Mouse (Mus musculus): ENCODE measurements around the gene Polr2b. TPM values are rescaled to one million over a fixed set of nuclear protein-coding genes. Genes with fewer than 3 reads are reported as not detected.

Polr2b gene
- polyA plus RNA-seq, 2 experiments = 25.7 to 33.6 TPM

GRCm38 (mm10) chr5:77388359-77388758 lies 78.4 kb downstream of the Polr2b start:
- WGBS (ENCODE audit: insufficient replicate concordance) = 52% methylated on average over 6 of the region's 6 CpGs
- Histone ChIP-seq H3K4me3 (ENCODE audit: insufficient read depth in 1 of 2, low read depth in 2 of 2, low read length in 2 of 2) (no peak overlapping the region), H3K4me2 (ENCODE audit: low read depth) (no peak overlapping the region), H3K36me3 (replicated peaks; ENCODE audit: control insufficient read depth, insufficient read depth, low read depth) (no peaks in the 10 kb centered on the region), H3K9ac (replicated peaks) (no peak overlapping the region), H3K27me3 (ENCODE audit: control insufficient read depth, insufficient read depth, low read length) (no peaks in the 10 kb centered on the region), H3K27ac (no peak overlapping the region), H3K9me3 (ENCODE audit: control insufficient read depth, low read length) (no peaks in the 10 kb centered on the region), H3K4me1 (replicated peaks; ENCODE audit: control insufficient read depth in 2 of 2, insufficient read depth in 2 of 2, low read length in 1 of 2) (peaks cover 0 to 21% of the 10 kb centered on the region in 2 experiments; a peak in 2 of 4 replicates)
- DNase-seq (ENCODE audit: low read depth in 3 of 3, low spot score in 3 of 3) (no peak), ATAC-seq (ENCODE audit: insufficient read depth) (no peak)
- TF ChIP-seq EP300 (IDR thresholded peaks at IDR 0.05; ENCODE audit: low read depth) (no peak), CTCF (IDR thresholded peaks at IDR 0.05; ENCODE audit: low read depth) (no peak)

GRCm38 (mm10) chr5:77390272-77390671 lies 80.3 kb downstream of the Polr2b start:
- Histone ChIP-seq H3K4me2 (ENCODE audit: low read depth) (no peak overlapping the region), H3K4me1 (replicated peaks; ENCODE audit: control insufficient read depth in 2 of 2, insufficient read depth in 2 of 2, low read length in 1 of 2) (peaks cover 0 to 13% of the 10 kb centered on the region in 2 experiments; a peak in 2 of 4 replicates)
- WGBS (ENCODE audit: insufficient replicate concordance) = 63% methylated on average over 2 of the region's 2 CpGs

GRCm38 (mm10) chr5:77393094-77393619 lies 83.2 kb downstream of the Polr2b start:
- Histone ChIP-seq H3K27me3 (ENCODE audit: control insufficient read depth, insufficient read depth, low read length) (no peaks in the 10 kb centered on the region), H3K27ac (no peak overlapping the region), H3K4me2 (ENCODE audit: low read depth) (no peak overlapping the region), H3K4me3 (ENCODE audit: insufficient read depth in 1 of 2, low read depth in 2 of 2, low read length in 2 of 2) (no peak overlapping the region), H3K9ac (replicated peaks) (no peak overlapping the region), H3K4me1 (replicated peaks; ENCODE audit: control insufficient read depth in 2 of 2, insufficient read depth in 2 of 2, low read length in 1 of 2) (peaks cover 0 to 2% of the 10 kb centered on the region in 2 experiments; a peak in 1 of 4 replicates), H3K36me3 (replicated peaks; ENCODE audit: control insufficient read depth, insufficient read depth, low read depth) (no peaks in the 10 kb centered on the region), H3K9me3 (ENCODE audit: control insufficient read depth, low read length) (no peaks in the 10 kb centered on the region)
- ATAC-seq (ENCODE audit: insufficient read depth) (no peak), DNase-seq (ENCODE audit: low read depth in 3 of 3, low spot score in 3 of 3) (no peak)
- TF ChIP-seq EP300 (IDR thresholded peaks at IDR 0.05; ENCODE audit: low read depth) (no peak), CTCF (IDR thresholded peaks at IDR 0.05; ENCODE audit: low read depth) (no peak)
- 67% methylated on average over 10 of the region's 10 CpGs for WGBS (ENCODE audit: insufficient replicate concordance)

More at GRCm38 (mm10) chr5:77390272-77390671, 80.3 kb downstream of the Polr2b start:
- no peak overlapping the region for H3K27ac ChIP-seq
- H3K27me3 ChIP-seq (ENCODE audit: control insufficient read depth, insufficient read depth, low read length) = no peaks in the 10 kb centered on the region
- ATAC-seq (ENCODE audit: insufficient read depth) = no peak
- TF ChIP-seq CTCF (IDR thresholded peaks at IDR 0.05; ENCODE audit: low read depth) = no peak
- no peak for TF ChIP-seq EP300 (IDR thresholded peaks at IDR 0.05; ENCODE audit: low read depth)
- no peaks in the 10 kb centered on the region for H3K36me3 ChIP-seq (replicated peaks; ENCODE audit: control insufficient read depth, insufficient read depth, low read depth)
- H3K9ac ChIP-seq (replicated peaks) = no peak overlapping the region
- no peak overlapping the region for H3K4me3 ChIP-seq (ENCODE audit: insufficient read depth in 1 of 2, low read depth in 2 of 2, low read length in 2 of 2)
- no peak for DNase-seq (ENCODE audit: low read depth in 3 of 3, low spot score in 3 of 3)
- H3K9me3 ChIP-seq (ENCODE audit: control insufficient read depth, low read length) = no peaks in the 10 kb centered on the region

GRCm38 (mm10) chr5:77393990-77394618 lies 84.2 kb downstream of the Polr2b start:
- WGBS (ENCODE audit: insufficient replicate concordance) = 66% methylated on average over 9 of the region's 9 CpGs
- Histone ChIP-seq H3K27me3 (ENCODE audit: control insufficient read depth, insufficient read depth, low read length) (no peaks in the 10 kb centered on the region), H3K4me3 (ENCODE audit: insufficient read depth in 1 of 2, low read depth in 2 of 2, low read length in 2 of 2) (no peak overlapping the region), H3K4me1 (replicated peaks; ENCODE audit: control insufficient read depth in 2 of 2, insufficient read depth in 2 of 2, low read length in 1 of 2) (no peaks in the 10 kb centered on the region; a peak in 1 of 4 replicates), H3K9me3 (ENCODE audit: control insufficient read depth, low read length) (no peaks in the 10 kb centered on the region), H3K27ac (no peak overlapping the region), H3K4me2 (ENCODE audit: low read depth) (no peak overlapping the region), H3K36me3 (replicated peaks; ENCODE audit: control insufficient read depth, insufficient read depth, low read depth) (no peaks in the 10 kb centered on the region), H3K9ac (replicated peaks) (no peak overlapping the region)
- TF ChIP-seq CTCF (IDR thresholded peaks at IDR 0.05; ENCODE audit: low read depth) (no peak), EP300 (IDR thresholded peaks at IDR 0.05; ENCODE audit: low read depth) (no peak)
- ATAC-seq (ENCODE audit: insufficient read depth) (no peak), DNase-seq (ENCODE audit: low read depth in 3 of 3, low spot score in 3 of 3) (no peak)

GRCm38 (mm10) chr5:77398285-77399057 lies 88.5 kb downstream of the Polr2b start:
- H3K27me3 ChIP-seq (ENCODE audit: control insufficient read depth, insufficient read depth, low read length) = no peaks in the 10 kb centered on the region
- 65% methylated on average over 14 of the region's 14 CpGs for WGBS (ENCODE audit: insufficient replicate concordance)
- no peak overlapping the region for H3K9ac ChIP-seq (replicated peaks)
- DNase-seq (ENCODE audit: low read depth in 3 of 3, low spot score in 3 of 3) (no peak), ATAC-seq (ENCODE audit: insufficient read depth) (no peak)
- no peak overlapping the region for H3K27ac ChIP-seq
- no peaks in the 10 kb centered on the region for H3K9me3 ChIP-seq (ENCODE audit: control insufficient read depth, low read length)
- H3K4me2 ChIP-seq (ENCODE audit: low read depth) = no peak overlapping the region
- H3K36me3 ChIP-seq (replicated peaks; ENCODE audit: control insufficient read depth, insufficient read depth, low read depth) = no peaks in the 10 kb centered on the region
- TF ChIP-seq EP300 (IDR thresholded peaks at IDR 0.05; ENCODE audit: low read depth) (no peak), CTCF (IDR thresholded peaks at IDR 0.05; ENCODE audit: low read depth) (no peak)
- peaks cover 0 to 2% of the 10 kb centered on the region in 2 experiments; a peak in 1 of 4 replicates for H3K4me1 ChIP-seq (replicated peaks; ENCODE audit: control insufficient read depth in 2 of 2, insufficient read depth in 2 of 2, low read length in 1 of 2)
- no peak overlapping the region for H3K4me3 ChIP-seq (ENCODE audit: insufficient read depth in 1 of 2, low read depth in 2 of 2, low read length in 2 of 2)

Small RNA genes within 50 kb of the gene (microRNA-seq; reads per million reads assigned to microRNA genes)
- not detected for gene Mir5098

Other genes starting within 250 kb of the Polr2b start
- 0.51 and 0.74 TPM in 2 replicates for gene Hopx, start 195.0 kb upstream of the Polr2b start, polyA plus RNA-seq (2012; rRNA removed)
- 0.19 TPM in 1 of 2 replicates, not detected in the other for gene Hopx, start 195.0 kb upstream of the Polr2b start, polyA plus RNA-seq (2014; fragmentation: Nextera tagmentation; extraction: Ambion mirVana)
- gene Spink2, start 98.7 kb upstream of the Polr2b start, polyA plus RNA-seq (2012; rRNA removed) = 0.07 TPM in 1 of 2 replicates, not detected in the other
- gene Spink2, start 98.7 kb upstream of the Polr2b start, polyA plus RNA-seq (2014; fragmentation: Nextera tagmentation; extraction: Ambion mirVana) = not detected in 2 replicates
- gene Rest, start 44.7 kb upstream of the Polr2b start, polyA plus RNA-seq (2012; rRNA removed) = 2.6 and 3.5 TPM in 2 replicates
- 6.6 and 6.8 TPM in 2 replicates for gene Rest, start 44.7 kb upstream of the Polr2b start, polyA plus RNA-seq (2014; fragmentation: Nextera tagmentation; extraction: Ambion mirVana)
- 9.3 and 11.4 TPM in 2 replicates for gene Noa1, start 63 bp upstream of the Polr2b start, polyA plus RNA-seq (2012; rRNA removed)
- gene Noa1, start 63 bp upstream of the Polr2b start, polyA plus RNA-seq (2014; fragmentation: Nextera tagmentation; extraction: Ambion mirVana) = 14.0 and 16.1 TPM in 2 replicates
- gene Igfbp7, start 97.9 kb downstream of the Polr2b start, polyA plus RNA-seq (2012; rRNA removed) = 8.6 and 14.5 TPM in 2 replicates
- gene Igfbp7, start 97.9 kb downstream of the Polr2b start, polyA plus RNA-seq (2014; fragmentation: Nextera tagmentation; extraction: Ambion mirVana) = 16.7 and 17.7 TPM in 2 replicates